Mouse (Mus musculus) thymus, adult 2 months (tissue): Measurements from ENCODE around the gene Ctf2. TPM values are rescaled to one million over a fixed set of nuclear protein-coding genes. Genes with fewer than 3 reads are reported as not detected.

Source experiments
- DNase-seq: peaks from one replicate; pipeline ENCODE4 v3.0.0; 2021
- H3K27ac ChIP-seq: fragments of 200-500 bp; 2 replicates; pipeline ENCODE4 v1.5.1; 2012; ENCODE audit warnings: low read length, control low read depth; ENCODE audit not compliant: control insufficient read depth, insufficient read depth
- H3K27me3 ChIP-seq: fragments of 200-500 bp; 2 replicates; pipeline ENCODE4 v1.6.1; 2012; ENCODE audit warnings: mild to moderate bottlenecking, low read length, moderate library complexity, mixed read lengths; ENCODE audit not compliant: control insufficient read depth, insufficient read depth
- H3K36me3 ChIP-seq: fragments of 200-500 bp; 2 replicates; pipeline ENCODE4 v1.6.1; 2012; ENCODE audit warnings: mild to moderate bottlenecking, low read length, moderate library complexity; ENCODE audit not compliant: control insufficient read depth, insufficient read depth
- H3K4me1 ChIP-seq: fragments of 200-500 bp; replicated peaks from 2 replicates; pipeline ENCODE4 v1.6.1; 2012; ENCODE audit warnings: low read length; ENCODE audit not compliant: control insufficient read depth, insufficient read depth
- H3K4me3 ChIP-seq: fragments of 200-500 bp; 2 replicates; pipeline ENCODE4 v1.5.1; 2012; ENCODE audit warnings: mild to moderate bottlenecking, low read length, control low read depth, moderate library complexity; ENCODE audit not compliant: control insufficient read depth, insufficient read depth
- CTCF ChIP-seq: fragments of 200-500 bp; IDR thresholded peaks from 2 replicates; pipeline ENCODE4 v1.5.1; 2012; ENCODE audit warnings: mild to moderate bottlenecking, control low read depth, low read length, moderate library complexity, borderline replicate concordance; ENCODE audit not compliant: control insufficient read depth, poor library complexity, insufficient read depth; ENCODE audit errors: extremely low read depth
- POLR2A ChIP-seq: fragments of 200-500 bp; IDR thresholded peaks from 2 replicates; pipeline ENCODE4 v1.6.1; 2012; ENCODE audit warnings: mild to moderate bottlenecking, low read length, control low read depth, moderate library complexity; ENCODE audit not compliant: control insufficient read depth, poor library complexity, insufficient read depth; ENCODE audit errors: extremely low read depth
- WGBS: fragments of 180-500 bp; shearing (Covaris S2); methylation state at CpG from one replicate; pipeline ENCODE4 v1.1.7; 2018; 5-methylcytosine and 5-hydroxymethylcytosine counted together
- polyA plus RNA-seq: library from polyadenylated mRNA; depleted of rRNA; stranded (reverse); fragments of >200 nt; gene quantifications from 2 replicates; pipeline ENCODE4 v1.2.3, GENCODE M21; 2012; rRNA removed

The Ctf2 gene
- polyA plus RNA-seq, 1 experiment, result not detected

DNA sequence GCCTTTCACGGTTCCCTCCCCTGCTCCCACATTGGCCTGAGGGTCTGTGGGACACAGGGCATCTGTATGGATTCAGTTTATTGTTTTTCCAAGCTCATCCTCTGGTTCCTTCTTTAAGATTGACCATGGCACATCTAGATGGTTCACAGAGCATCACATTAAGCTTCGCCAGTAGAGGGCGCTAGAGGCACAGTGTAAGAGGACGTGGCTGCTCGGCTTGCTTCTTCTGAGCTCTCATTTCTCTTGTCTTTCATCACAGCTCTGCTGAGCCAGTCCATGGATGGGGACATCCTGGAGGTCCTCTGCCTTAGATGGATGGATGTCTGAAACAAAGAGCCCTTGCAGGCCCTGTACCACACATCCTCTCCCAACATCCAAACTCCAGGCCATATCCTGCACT lies 57.0 kb downstream of the Ctf2 start:
- Histone ChIP-seq H3K4me1 (peaks cover 3% of the 10 kb centered on the region), H3K27ac (no peak overlapping the region), H3K36me3 (no peaks in the 10 kb centered on the region), H3K27me3 (no peaks in the 10 kb centered on the region), H3K4me3 (no peak overlapping the region)
- DNase-seq, result peak; percentile 79
- 10% methylated on average over 5 of the region's 5 CpGs for WGBS
- TF ChIP-seq POLR2A, result no peak
- peak; percentile 30; the same call in 1 of the 2 replicates for TF ChIP-seq CTCF

DNA sequence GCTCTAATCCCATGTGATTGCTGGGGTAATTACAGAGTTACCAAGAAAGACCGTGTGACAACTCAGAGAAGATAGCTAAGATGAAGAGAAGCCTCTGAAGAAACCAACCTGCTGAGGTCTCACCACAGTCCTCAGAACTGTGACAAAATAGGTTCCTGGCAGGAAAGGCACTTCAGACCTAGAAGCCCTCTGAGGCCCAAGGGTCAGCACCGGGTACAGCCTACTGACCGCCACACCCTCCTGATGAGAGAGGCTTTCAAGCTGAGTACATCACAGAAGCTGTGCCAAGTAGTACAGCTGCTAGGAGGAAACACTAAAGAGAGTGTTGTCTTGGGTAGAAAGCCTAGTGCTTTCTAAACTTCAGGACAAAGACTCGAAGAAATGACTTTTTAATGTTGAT lies 59.2 kb downstream of the Ctf2 start:
- no peak overlapping the region for H3K4me3 ChIP-seq
- H3K4me1 ChIP-seq, result peaks cover 3% of the 10 kb centered on the region
- DNase-seq, result no peak
- 94% methylated on average over 4 of the region's 4 CpGs for WGBS
- no peaks in the 10 kb centered on the region for H3K36me3 ChIP-seq
- no peaks in the 10 kb centered on the region for H3K27me3 ChIP-seq
- TF ChIP-seq POLR2A, result no peak
- no peak for TF ChIP-seq CTCF
- no peak overlapping the region for H3K27ac ChIP-seq

DNA sequence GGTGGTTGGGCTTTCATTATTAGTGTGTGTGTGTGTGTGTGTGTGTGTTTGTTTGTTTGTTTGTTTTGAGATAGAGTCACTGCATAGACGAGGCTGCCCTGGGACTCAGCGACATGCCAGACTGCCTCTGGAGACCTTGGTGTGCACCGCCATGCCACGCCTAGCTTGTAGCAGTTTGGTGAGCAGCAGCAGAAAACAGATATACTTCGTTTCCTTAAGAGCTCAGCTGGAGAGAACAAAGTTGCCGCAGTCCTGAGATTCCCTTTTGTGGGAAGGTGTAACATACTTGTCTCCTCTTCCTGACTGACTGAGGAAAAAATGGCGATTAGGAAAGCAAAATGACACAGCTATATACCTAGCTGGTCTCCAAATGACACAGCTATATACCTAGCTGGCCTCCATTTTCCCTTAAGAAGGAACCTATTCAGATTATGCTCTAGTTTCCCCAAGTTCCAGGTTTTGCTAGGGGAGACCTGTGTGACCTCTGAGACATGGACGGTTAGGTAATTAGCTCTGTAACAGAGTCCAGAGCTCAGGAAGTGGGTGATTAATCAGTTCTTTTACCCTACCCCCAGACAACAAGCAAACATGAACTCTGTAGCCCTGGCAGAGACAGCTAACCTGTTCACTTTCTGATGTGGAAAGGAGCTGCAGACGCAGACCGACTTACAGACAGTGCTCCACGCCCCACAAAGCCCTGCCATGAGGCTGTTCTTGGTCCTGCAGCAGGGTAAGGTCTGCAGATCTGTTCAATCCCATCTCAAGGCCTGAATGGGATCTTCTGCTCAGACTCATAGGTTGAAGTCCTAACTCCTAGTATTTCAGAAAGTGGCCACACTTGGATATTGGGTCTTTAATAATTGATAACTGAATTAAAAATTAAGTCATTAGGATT lies 59.8 kb downstream of the Ctf2 start:
- no peaks in the 10 kb centered on the region for H3K36me3 ChIP-seq
- TF ChIP-seq CTCF (no peak), POLR2A (no peak)
- 94% methylated on average over 11 of the region's 11 CpGs for WGBS
- H3K4me1 ChIP-seq, result peaks cover 3% of the 10 kb centered on the region
- H3K27ac ChIP-seq, result no peak overlapping the region
- H3K27me3 ChIP-seq, result no peaks in the 10 kb centered on the region
- H3K4me3 ChIP-seq, result no peak overlapping the region
- no peak for DNase-seq

Other genes starting within 250 kb of the Ctf2 start
- gene Srcap, start 220.2 kb downstream of the Ctf2 start, polyA plus RNA-seq, result 92.3 and 131 TPM in 2 replicates
- 10.4 and 14.1 TPM in 2 replicates for gene Gm42715, start 212.6 kb downstream of the Ctf2 start, polyA plus RNA-seq
- gene Tmem265, start 170.8 kb downstream of the Ctf2 start, polyA plus RNA-seq, result 12.5 and 12.8 TPM in 2 replicates
- gene Phkg2, start 158.8 kb downstream of the Ctf2 start, polyA plus RNA-seq, result 193 and 202 TPM in 2 replicates
- 1.5 and 2.9 TPM in 2 replicates for gene Ccdc189, start 143.6 kb downstream of the Ctf2 start, polyA plus RNA-seq
- gene Rnf40, start 143.4 kb downstream of the Ctf2 start, polyA plus RNA-seq, result 65.9 and 67.4 TPM in 2 replicates
- gene Zfp629, start 116.4 kb downstream of the Ctf2 start, polyA plus RNA-seq, result 27.7 and 33.1 TPM in 2 replicates
- 61.2 and 76.1 TPM in 2 replicates for gene Bcl7c, start 23.2 kb downstream of the Ctf2 start, polyA plus RNA-seq
- gene Ctf1, start 19.4 kb downstream of the Ctf2 start, polyA plus RNA-seq, result 15.8 and 16.3 TPM in 2 replicates
- 38.9 and 43.7 TPM in 2 replicates for gene Fbxl19, start 12.4 kb upstream of the Ctf2 start, polyA plus RNA-seq
- gene Orai3, start 37.6 kb upstream of the Ctf2 start, polyA plus RNA-seq, result 23.8 and 27.0 TPM in 2 replicates
- 29.9 and 36.7 TPM in 2 replicates for gene Setd1a, start 44.5 kb upstream of the Ctf2 start, polyA plus RNA-seq
- not detected in 2 replicates for gene Gm49388, start 53.4 kb upstream of the Ctf2 start, polyA plus RNA-seq
- 25.9 and 30.1 TPM in 2 replicates for gene Hsd3b7, start 68.4 kb upstream of the Ctf2 start, polyA plus RNA-seq
- 76.1 and 93.3 TPM in 2 replicates for gene Stx4a, start 92.1 kb upstream of the Ctf2 start, polyA plus RNA-seq
- gene Stx1b, start 92.4 kb upstream of the Ctf2 start, polyA plus RNA-seq, result 3.4 and 4.2 TPM in 2 replicates
- gene Zfp646, start 144.1 kb upstream of the Ctf2 start, polyA plus RNA-seq, result 61.3 and 64.2 TPM in 2 replicates
- 23.9 and 34.9 TPM in 2 replicates for gene Zfp668, start 144.7 kb upstream of the Ctf2 start, polyA plus RNA-seq
- gene Prss53, start 158.8 kb upstream of the Ctf2 start, polyA plus RNA-seq, result 2.0 and 2.5 TPM in 2 replicates
- not detected in 2 replicates for gene Gm21974, start 163.3 kb upstream of the Ctf2 start, polyA plus RNA-seq
- gene Vkorc1, start 163.5 kb upstream of the Ctf2 start, polyA plus RNA-seq, result 56.9 and 75.1 TPM in 2 replicates
- gene Bckdk, start 171.9 kb upstream of the Ctf2 start, polyA plus RNA-seq, result 94.9 and 103 TPM in 2 replicates
- 25.5 and 29.4 TPM in 2 replicates for gene Kat8, start 180.3 kb upstream of the Ctf2 start, polyA plus RNA-seq
- gene Prss8, start 197.9 kb upstream of the Ctf2 start, polyA plus RNA-seq, result 5.4 and 6.9 TPM in 2 replicates
- gene Prss36, start 214.6 kb upstream of the Ctf2 start, polyA plus RNA-seq, result 10.3 and 15.8 TPM in 2 replicates
- gene Fus, start 235.3 kb upstream of the Ctf2 start, polyA plus RNA-seq, result 478 and 527 TPM in 2 replicates